Mouse (Mus musculus): Measurements from ENCODE around the gene 4930469K13Rik. TPM values are rescaled to one million over a fixed set of nuclear protein-coding genes. Genes with fewer than 3 reads are reported as not detected.

4930469K13Rik gene
- polyA plus RNA-seq, 1 experiment from 2014 or later, result not detected

GRCm38 (mm10) chr11:33925778-33926177 is 172.6 kb downstream of the 4930469K13Rik start:
- Histone ChIP-seq H3K27ac (no peak overlapping the region), H3K9ac (no peak overlapping the region), H3K4me3 (no peak overlapping the region), H3K4me1 (0 out of 2 replicates have a peak, but pooled peaks cover 12% of the 10 kb centered on the region), H3K27me3 (no peaks in the 10 kb centered on the region), H3K4me2 (no peak overlapping the region), H3K36me3 (ENCODE audit: poor library complexity, severe bottlenecking) (no peaks in the 10 kb centered on the region), H3K9me3 (replicated peaks) (no peaks in the 10 kb centered on the region)
- 65% methylated on average over 8 of the region's 8 CpGs for WGBS
- no peak for ATAC-seq

Other genes starting within 250 kb of the 4930469K13Rik start
- gene Kcnmb1, start 135.5 kb downstream of the 4930469K13Rik start, polyA plus RNA-seq (2015; fragmentation: Nextera tagmentation; extraction: Ambion mirVana), result 0.05 and 0.09 TPM in 2 replicates
- gene Kcnip1, start 105.4 kb downstream of the 4930469K13Rik start, polyA plus RNA-seq (2015; fragmentation: Nextera tagmentation; extraction: Ambion mirVana), result 29.9 and 37.4 TPM in 2 replicates
- gene Lcp2, start 51.6 kb downstream of the 4930469K13Rik start, polyA plus RNA-seq (2015; fragmentation: Nextera tagmentation; extraction: Ambion mirVana), result 0.96 and 1.4 TPM in 2 replicates
- not detected in 2 replicates for gene Foxi1, start 109.5 kb upstream of the 4930469K13Rik start, polyA plus RNA-seq (2015; fragmentation: Nextera tagmentation; extraction: Ambion mirVana)
- gene Fam196b, start 216.3 kb upstream of the 4930469K13Rik start, polyA plus RNA-seq (2015; fragmentation: Nextera tagmentation; extraction: Ambion mirVana), result 1.4 and 1.5 TPM in 2 replicates

Measured in forebrain, embryonic 13.5 days (tissue).